Mouse (Mus musculus) C2C12 (cell line): ENCODE measurements around the gene Baz2b. TPM values are rescaled to one million over a fixed set of nuclear protein-coding genes. Genes with fewer than 3 reads are reported as not detected.

Experiments used
- H3K27me3 ChIP-seq: one replicate; pipeline ENCODE4 v1.6.1; 2011; ENCODE audit not compliant: control insufficient read depth, insufficient read depth, insufficient read length
- H3K36me3 ChIP-seq: one replicate; pipeline ENCODE4 v1.6.1; 2011; ENCODE audit not compliant: control insufficient read depth, insufficient read depth
- H3K4me3 ChIP-seq: one replicate; pipeline ENCODE4 v1.5.1; 2011; ENCODE audit warnings: mild to moderate bottlenecking, control low read depth; ENCODE audit not compliant: poor library complexity, insufficient read depth, severe bottlenecking
- H3K79me2 ChIP-seq: one replicate; pipeline ENCODE4 v1.6.1; 2011; ENCODE audit not compliant: control insufficient read depth, insufficient read depth
- H3K79me3 ChIP-seq: one replicate; pipeline ENCODE4 v1.6.1; 2011; ENCODE audit warnings: low read depth, control low read depth
- H3ac ChIP-seq: one replicate; pipeline ENCODE3; 2011; ENCODE audit warnings: low read depth; ENCODE audit not compliant: control insufficient read depth, insufficient read length
- CEBPB ChIP-seq: IDR thresholded peaks from one replicate; pipeline ENCODE4 v1.6.1; 2011; ENCODE audit warnings: low read depth, mild to moderate bottlenecking, control low read depth, moderate library complexity
- CTCF ChIP-seq: IDR thresholded peaks from one replicate; pipeline ENCODE4 v1.5.1; 2011; ENCODE audit not compliant: control insufficient read depth, insufficient read depth, insufficient read length
- FOSL1 ChIP-seq: IDR thresholded peaks from one replicate; pipeline ENCODE4 v1.8.0; 2011; ENCODE audit warnings: mild to moderate bottlenecking, low read length; ENCODE audit not compliant: poor library complexity, insufficient read depth, severe bottlenecking
- MAX ChIP-seq: IDR thresholded peaks from one replicate; pipeline ENCODE4 v1.6.1; 2011; ENCODE audit warnings: mild to moderate bottlenecking, control low read depth
- MYOD1 ChIP-seq: IDR thresholded peaks from one replicate; pipeline ENCODE4 v1.6.1; 2011; ENCODE audit warnings: low read depth; ENCODE audit not compliant: control insufficient read depth, insufficient read length
- MYOG ChIP-seq: IDR thresholded peaks from one replicate; pipeline ENCODE4 v1.6.1; 2011; ENCODE audit not compliant: control insufficient read depth, insufficient read length; ENCODE audit errors: extremely low read depth
- USF1 ChIP-seq: IDR thresholded peaks from one replicate; pipeline ENCODE4 v1.6.1; 2011; ENCODE audit warnings: low read depth, mild to moderate bottlenecking, control low read depth, moderate library complexity
- polyA plus RNA-seq: library from polyadenylated mRNA; unstranded; fragments of >200 nt; fragmentation: generic; extraction: Trizol; gene quantifications from one replicate; pipeline ENCODE4 v1.2.1, GENCODE M21; 2012; ENCODE audit warnings: missing spikeins

Gene Baz2b
- polyA plus RNA-seq, 1 experiment: 9.4 TPM

DNA sequence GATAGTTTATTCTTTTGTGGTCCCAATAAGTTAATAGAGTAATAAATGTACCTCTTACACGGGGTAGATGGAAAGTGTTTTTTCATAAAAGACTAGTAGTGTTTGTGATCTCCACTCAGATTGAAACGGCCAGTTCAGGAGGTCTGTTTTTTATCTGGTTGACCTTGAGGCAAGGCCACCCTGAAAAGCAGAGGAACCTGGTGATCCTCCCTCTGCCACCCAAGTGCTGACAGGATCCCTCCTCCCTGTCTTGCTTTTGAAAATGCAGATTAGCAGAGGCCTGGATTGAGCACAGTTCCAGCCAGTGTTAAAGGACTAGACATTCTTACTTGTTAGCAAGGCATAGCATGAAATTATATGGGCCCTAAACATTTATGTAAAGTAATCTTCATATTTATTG, 23.5 kb upstream of the Baz2b start:
- H3K79me3 ChIP-seq: peaks cover 24% of the 10 kb centered on the region
- peaks cover 98% of the 10 kb centered on the region for H3K36me3 ChIP-seq

DNA sequence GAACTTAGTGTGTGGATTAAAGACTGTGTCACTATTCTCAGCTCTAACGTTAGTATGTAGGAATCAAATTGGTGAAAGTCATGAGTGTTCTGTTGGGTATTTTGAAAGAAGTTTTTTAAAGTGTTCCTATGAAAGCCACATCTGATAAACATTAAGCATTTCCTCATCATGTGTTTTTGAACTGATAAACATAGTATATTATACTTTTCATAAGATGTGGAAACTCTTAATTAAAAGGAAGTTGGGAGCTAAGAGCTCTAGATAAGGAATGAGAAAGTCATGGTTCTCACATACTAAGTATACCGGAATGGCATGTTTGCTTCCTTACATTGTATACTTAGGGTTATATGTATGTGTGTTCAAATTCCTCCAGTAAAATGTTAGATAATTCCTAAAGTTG, 20.7 kb upstream of the Baz2b start:
- Histone ChIP-seq H3K79me2 (peaks cover 80% of the 10 kb centered on the region), H3K4me3 (no peak overlapping the region), H3K79me3 (peaks cover 51% of the 10 kb centered on the region), H3ac (no peak overlapping the region), H3K27me3 (no peaks in the 10 kb centered on the region), H3K36me3 (peaks cover 74% of the 10 kb centered on the region)
- no peak for TF ChIP-seq MAX
- no peak for TF ChIP-seq USF1
- TF ChIP-seq MYOD1: no peak
- no peak for TF ChIP-seq CTCF
- TF ChIP-seq FOSL1: no peak
- TF ChIP-seq MYOG: no peak
- TF ChIP-seq CEBPB: no peak

More for the DNA sequence above, 23.5 kb upstream of the Baz2b start:
- H3K79me2 ChIP-seq: peaks cover 56% of the 10 kb centered on the region
- H3K27me3 ChIP-seq: no peaks in the 10 kb centered on the region
- no peak overlapping the region for H3K4me3 ChIP-seq
- H3ac ChIP-seq: no peak overlapping the region
- TF ChIP-seq CEBPB (no peak), MYOD1 (no peak), MYOG (no peak), FOSL1 (no peak), CTCF (no peak), MAX (no peak)

- Histone ChIP-seq H3K27me3 (no peaks in the 10 kb centered on the region), H3K36me3 (peaks cover 55% of the 10 kb centered on the region), H3K79me2 (peaks cover 93% of the 10 kb centered on the region), H3K4me3 (no peak overlapping the region), H3ac (no peak overlapping the region), H3K79me3 (peaks cover 70% of the 10 kb centered on the region)
- TF ChIP-seq USF1 (no peak), CTCF (no peak), MYOG (no peak), CEBPB (no peak), MAX (no peak), FOSL1 (no peak), MYOD1 (no peak)
Observed at GRCm38 (mm10) chr2:60228470-60228869, 18.8 kb upstream of the Baz2b start.

DNA sequence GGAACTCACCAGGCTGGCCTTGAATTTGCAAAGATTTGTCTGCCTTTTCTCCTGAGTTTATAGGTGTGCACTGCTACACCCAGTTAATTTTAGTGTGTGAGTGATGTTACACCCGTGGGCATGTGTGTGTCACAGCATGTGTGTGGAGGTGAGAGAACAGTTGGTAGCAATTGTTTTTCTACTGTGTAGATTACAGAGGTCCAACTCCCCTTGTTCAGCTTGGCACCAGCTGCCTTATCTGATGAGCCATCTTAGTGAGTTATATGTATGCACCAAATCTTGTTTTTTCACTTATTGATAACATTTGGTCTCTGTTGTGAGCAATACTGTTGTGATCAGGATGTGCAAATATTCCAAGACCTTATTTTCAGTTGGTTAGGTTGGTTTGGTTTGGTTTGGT, 13.8 kb upstream of the Baz2b start:
- TF ChIP-seq USF1: no peak
- TF ChIP-seq MAX: no peak
- no peak for TF ChIP-seq MYOG
- TF ChIP-seq MYOD1: no peak
- TF ChIP-seq FOSL1: no peak
- TF ChIP-seq CEBPB: no peak
- TF ChIP-seq CTCF: no peak
- no peak overlapping the region for H3ac ChIP-seq
- H3K4me3 ChIP-seq: no peak overlapping the region
- H3K27me3 ChIP-seq: no peaks in the 10 kb centered on the region
- H3K79me3 ChIP-seq: peaks cover 99% of the 10 kb centered on the region
- H3K36me3 ChIP-seq: peaks cover 17% of the 10 kb centered on the region
- peaks cover 100% of the 10 kb centered on the region for H3K79me2 ChIP-seq

DNA sequence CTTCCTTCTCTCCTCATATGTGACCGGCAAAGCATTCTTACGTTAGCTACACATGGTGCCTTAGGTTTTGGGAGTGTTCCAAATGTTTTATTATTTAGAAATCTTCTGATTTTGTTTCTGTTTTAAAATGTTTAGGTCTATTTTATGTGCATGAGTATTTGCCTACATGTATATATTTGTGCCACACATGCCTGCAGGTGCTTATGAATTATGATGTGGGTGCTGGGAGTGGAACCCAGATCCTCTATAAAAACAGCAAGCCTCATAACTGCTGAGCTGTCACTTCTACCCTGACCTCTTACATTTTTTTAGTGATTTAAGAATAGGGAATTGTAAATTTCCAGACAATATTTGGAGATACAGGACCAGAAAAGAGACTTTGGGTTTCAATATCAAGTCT, 12.3 kb upstream of the Baz2b start:
- H3K27me3 ChIP-seq: no peaks in the 10 kb centered on the region
- peaks cover 99% of the 10 kb centered on the region for H3K79me3 ChIP-seq
- peaks cover 12% of the 10 kb centered on the region for H3K36me3 ChIP-seq

GRCm38 (mm10) chr2:60221236-60221635, 11.6 kb upstream of the Baz2b start:
- Histone ChIP-seq H3K79me2 (peaks cover 100% of the 10 kb centered on the region), H3K4me3 (no peak overlapping the region), H3K36me3 (peaks cover 18% of the 10 kb centered on the region), H3K27me3 (no peaks in the 10 kb centered on the region), H3K79me3 (peaks cover 99% of the 10 kb centered on the region), H3ac (no peak overlapping the region)
- TF ChIP-seq USF1 (no peak), FOSL1 (no peak), CTCF (no peak), MYOD1 (no peak), CEBPB (no peak), MAX (no peak), MYOG (no peak)

More for the DNA sequence above, 12.3 kb upstream of the Baz2b start:
- no peak for TF ChIP-seq MAX
- no peak for TF ChIP-seq MYOD1
- no peak for TF ChIP-seq CEBPB
- TF ChIP-seq MYOG: no peak
- TF ChIP-seq FOSL1: no peak
- TF ChIP-seq CTCF: no peak
- TF ChIP-seq USF1: no peak
- no peak overlapping the region for H3K4me3 ChIP-seq
- peaks cover 100% of the 10 kb centered on the region for H3K79me2 ChIP-seq
- H3ac ChIP-seq: no peak overlapping the region
